Mouse (Mus musculus): ENCODE data around the gene Fyn.

- TF ChIP-seq CTCF (IDR thresholded peaks at IDR 0.05; ENCODE audit: borderline replicate concordance, control insufficient read depth, extremely low read depth, insufficient read depth, low read length, poor library complexity) (no peak), POLR2A (IDR thresholded peaks at IDR 0.05; ENCODE audit: control insufficient read depth, extremely low read depth, insufficient read depth, low read length, poor library complexity) (no peak)
Observed at GRCm38 (mm10) chr10:39405982-39406797, 37.5 kb downstream of the Fyn start.
